Mouse (Mus musculus) heart, postnatal 4 days (tissue): ENCODE results near the gene BC080695. TPM values are rescaled to one million over a fixed set of nuclear protein-coding genes. Genes with fewer than 3 reads are reported as not detected.
"Not testable (repeated sequence)": the region's sequence is repeated elsewhere in the genome, so short reads cannot be mapped to it uniquely, and the experiment has no call there.

ENCODE experiments used
- DNase-seq: peaks from one replicate; pipeline ENCODE4 v3.0.0; 2021
- total RNA-seq, 2 experiments: library from RNA; stranded (reverse); gene quantifications; 2 replicates each; pipeline ENCODE4 v1.2.3; 2021

Gene BC080695
- not detected for total RNA-seq

- not testable (repeated sequence) for DNase-seq
Measured at GRCm38 (mm10) chr4:143551400-143551799, at the start of gene BC080695, which contains the start of gene Gm13057. Gene BC080695 (plus strand): TSS chr4:143551700. Gene Gm13057 (plus strand): TSS chr4:143551709.

GRCm38 (mm10) chr4:143511043-143511442 lies 40.5 kb upstream of the BC080695 start, which contains the start of gene Gm13043:
Gene Gm13043 (plus strand): TSS chr4:143511343.
- DNase-seq, result no peak

- DNase-seq, result not testable (repeated sequence)
Measured at GRCm38 (mm10) chr4:143535654-143536053, 15.8 kb upstream of the BC080695 start, which contains the start of gene Gm13040. Gene Gm13040 (plus strand): TSS chr4:143535954.

GRCm38 (mm10) chr4:143611927-143612326 lies 60.4 kb downstream of the BC080695 start:
- not testable (repeated sequence) for DNase-seq

GRCm38 (mm10) chr4:143614703-143615102 lies 63.2 kb downstream of the BC080695 start, which contains the start of gene Gm13083:
Gene Gm13083 (plus strand): TSS chr4:143615003.
- not testable (repeated sequence) for DNase-seq

- DNase-seq, result not testable (repeated sequence)
Measured at GRCm38 (mm10) chr4:143618101-143618500, 66.6 kb downstream of the BC080695 start.

Other genes with a start within 250 kb of the BC080695 start
- gene Lrrc38, start 201.9 kb upstream of the BC080695 start, total RNA-seq, result under 1 TPM; 0.29 to 0.33 TPM
- gene Pramel1, start 157.3 kb upstream of the BC080695 start, total RNA-seq, result not detected
- gene Pramef8, start 139.3 kb upstream of the BC080695 start, total RNA-seq, result 10 to 100 TPM; 11.7 to 12.1 TPM
- not detected for gene Oog4, start 101.4 kb upstream of the BC080695 start, total RNA-seq
- not detected for gene Gm13043, start 40.4 kb upstream of the BC080695 start, total RNA-seq
- not detected for gene Gm13040, start 15.7 kb upstream of the BC080695 start, total RNA-seq
- gene Gm13057, start within 50 bp of the BC080695 start, total RNA-seq, result not detected
- gene Gm13083, start 63.3 kb downstream of the BC080695 start, total RNA-seq, result not detected
- gene Gm13088, start 105.5 kb downstream of the BC080695 start, total RNA-seq, result not detected
- gene Gm13089, start 151.0 kb downstream of the BC080695 start, total RNA-seq, result not detected
- not detected for gene Gm13078, start 167.8 kb downstream of the BC080695 start, total RNA-seq
- not detected for gene Gm13023, start 237.7 kb downstream of the BC080695 start, total RNA-seq